Mouse (Mus musculus) stomach, postnatal 0 days (tissue): ENCODE results near the gene Vmn1r213. TPM values are rescaled to one million over a fixed set of nuclear protein-coding genes. Genes with fewer than 3 reads are reported as not detected.

Source experiments
- ATAC-seq: fragments of 200-750 bp; cut with Nextera tagmentation; 2 replicates; pipeline ENCODE4 v1.8.0; 2017; ENCODE audit not compliant: low FRiP score, low TSS enrichment
- DNase-seq: peaks from one replicate; pipeline ENCODE4 v3.0.0-alpha.2; 2016; ENCODE audit warnings: low spot score
- H3K27ac ChIP-seq: fragments of 300-500 bp; sonication (generic); replicated peaks from 2 replicates; pipeline ENCODE4 v1.5.1; 2014; ENCODE audit warnings: mild to moderate bottlenecking, control low read depth
- H3K27me3 ChIP-seq: fragments of 300-500 bp; sonication (generic); 2 replicates; pipeline ENCODE4 v1.6.1; 2014; ENCODE audit warnings: low read length; ENCODE audit not compliant: control insufficient read depth, insufficient read depth
- H3K36me3 ChIP-seq: fragments of 300-500 bp; sonication (generic); 2 replicates; pipeline ENCODE4 v1.6.1; 2014; ENCODE audit warnings: low read length, mixed read lengths; ENCODE audit not compliant: control insufficient read depth, insufficient read depth
- H3K4me1 ChIP-seq: fragments of 300-500 bp; sonication (generic); replicated peaks from 2 replicates; pipeline ENCODE4 v1.6.1; 2014; ENCODE audit warnings: antibody characterized with exemption; ENCODE audit not compliant: control insufficient read depth, insufficient read depth
- H3K4me2 ChIP-seq: fragments of 300-500 bp; sonication (generic); replicated peaks from 2 replicates; pipeline ENCODE4 v1.6.1; 2014; ENCODE audit warnings: low read depth, mild to moderate bottlenecking, control low read depth, moderate library complexity
- H3K4me3 ChIP-seq: fragments of 300-500 bp; sonication (generic); 2 replicates; pipeline ENCODE4 v1.5.1; 2014; ENCODE audit warnings: low read depth, low read length, control low read depth
- H3K9ac ChIP-seq: fragments of 300-500 bp; sonication (generic); 2 replicates; pipeline ENCODE4 v1.6.1; 2014; ENCODE audit warnings: mild to moderate bottlenecking, low read length, control low read depth, mixed read lengths
- H3K9me3 ChIP-seq: fragments of 300-500 bp; sonication (generic); 2 replicates; pipeline ENCODE4 v1.6.1; 2016; ENCODE audit warnings: low read length; ENCODE audit not compliant: control insufficient read depth
- CTCF ChIP-seq: IDR thresholded peaks from 2 replicates; pipeline ENCODE4 v1.5.1; 2016; ENCODE audit warnings: antibody characterized with exemption, low read depth, mild to moderate bottlenecking, moderate library complexity
- EP300 ChIP-seq: optimal IDR thresholded peaks from 2 replicates; pipeline ENCODE3; 2016; ENCODE audit warnings: antibody characterized with exemption
- WGBS: fragments of 180-500 bp; shearing (Covaris S2); extraction: QIAGEN DNeasy Blood & Tissue Kit; methylation state at CpG from one replicate; pipeline ENCODE4 v1.1.7; 2014; 5-methylcytosine and 5-hydroxymethylcytosine counted together
- polyA plus RNA-seq: library from polyadenylated mRNA; unstranded; fragments of >200 nt; fragmentation: Nextera tagmentation; extraction: Ambion mirVana; gene quantifications from 2 replicates; pipeline ENCODE4 v1.2.1, GENCODE M21; 2015

Gene Vmn1r213
- not detected in 2 replicates for polyA plus RNA-seq

DNA sequence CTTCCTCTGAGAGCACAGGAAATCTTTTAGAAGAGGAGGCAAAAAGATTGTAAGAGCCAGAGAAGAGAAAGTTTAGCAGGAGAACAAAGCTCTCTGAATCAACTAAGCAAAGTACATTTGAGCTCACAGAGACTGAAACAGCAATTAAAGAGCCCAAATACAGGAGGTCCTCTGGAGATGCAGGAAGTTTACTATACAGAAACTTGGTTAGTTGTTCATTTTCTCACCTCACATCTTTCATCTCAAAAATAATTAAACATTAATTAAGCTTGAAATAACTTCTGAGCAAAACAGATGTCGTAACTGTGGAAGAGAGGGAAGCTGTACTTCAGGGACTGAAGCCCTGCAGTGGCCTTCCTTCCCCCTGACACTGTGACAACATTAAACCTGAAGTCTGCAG is at the start of gene Vmn1r213:
Vmn1r213 (plus strand) TSS at position 301 of the 400 bp plus-strand sequence.
- WGBS, result 74% methylated on average over 1 of the region's 1 CpGs
- ATAC-seq (no peak), DNase-seq (no peak)
- H3K4me3 ChIP-seq, result no peak within 1 kb of the TSS
- no peak within 1 kb of the TSS for H3K27ac ChIP-seq
- H3K36me3 ChIP-seq, result no peaks in the 10 kb centered on the region
- no peak for TF ChIP-seq EP300
- no peak for TF ChIP-seq CTCF
- H3K4me1 ChIP-seq, result no peaks in the 10 kb centered on the region
- no peaks in the 10 kb centered on the region for H3K9me3 ChIP-seq
- no peaks in the 10 kb centered on the region for H3K27me3 ChIP-seq
- no peak within 1 kb of the TSS for H3K4me2 ChIP-seq
- H3K9ac ChIP-seq, result no peak within 1 kb of the TSS

GRCm38 (mm10) chr13:22990214-22990891 is 17.1 kb upstream of the Vmn1r213 start:
- DNase-seq, result no peak
- H3K9me3 ChIP-seq, result no peaks in the 10 kb centered on the region

GRCm38 (mm10) chr13:22992178-22992700 is 15.2 kb upstream of the Vmn1r213 start:
- 24% methylated on average over 1 of the region's 1 CpGs for WGBS
- Histone ChIP-seq H3K9ac (no peak overlapping the region), H3K4me3 (no peak overlapping the region), H3K9me3 (no peaks in the 10 kb centered on the region), H3K27ac (no peak overlapping the region), H3K36me3 (no peaks in the 10 kb centered on the region), H3K4me1 (no peaks in the 10 kb centered on the region), H3K4me2 (no peak overlapping the region), H3K27me3 (no peaks in the 10 kb centered on the region)
- DNase-seq (no peak), ATAC-seq (no peak)
- TF ChIP-seq EP300 (no peak), CTCF (no peak)

More at GRCm38 (mm10) chr13:22990214-22990891, 17.1 kb upstream of the Vmn1r213 start:
- H3K4me3 ChIP-seq, result no peak overlapping the region
- no peaks in the 10 kb centered on the region for H3K4me1 ChIP-seq
- no peaks in the 10 kb centered on the region for H3K27me3 ChIP-seq
- TF ChIP-seq CTCF, result no peak
- TF ChIP-seq EP300, result no peak
- ATAC-seq, result no peak
- no peak overlapping the region for H3K27ac ChIP-seq
- no peak overlapping the region for H3K4me2 ChIP-seq
- WGBS, result 84% methylated on average over 11 of the region's 11 CpGs
- H3K9ac ChIP-seq, result no peak overlapping the region
- no peaks in the 10 kb centered on the region for H3K36me3 ChIP-seq

DNA sequence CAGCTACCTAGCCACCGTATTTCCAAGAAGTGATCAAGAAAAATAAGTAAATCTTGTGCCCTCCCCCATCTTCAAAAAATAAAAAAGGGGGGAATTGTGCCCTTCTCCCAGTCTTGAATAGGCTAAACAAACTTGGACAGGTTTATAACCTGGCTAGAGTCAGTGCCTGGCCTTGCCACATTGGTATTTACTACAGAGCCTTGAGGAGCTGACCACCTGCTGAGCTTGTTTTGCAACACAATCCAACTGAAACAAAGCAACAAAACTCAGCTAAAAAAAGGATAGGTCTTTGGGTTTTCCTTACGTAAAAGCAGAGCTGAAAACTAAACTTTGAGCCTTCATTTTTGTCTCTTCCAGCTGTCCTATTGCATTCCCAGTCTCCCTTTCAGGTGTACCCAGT is 14.7 kb upstream of the Vmn1r213 start:
- Histone ChIP-seq H3K36me3 (no peaks in the 10 kb centered on the region), H3K9me3 (no peaks in the 10 kb centered on the region), H3K27me3 (no peaks in the 10 kb centered on the region), H3K9ac (no peak overlapping the region), H3K4me1 (no peaks in the 10 kb centered on the region), H3K4me2 (no peak overlapping the region), H3K4me3 (no peak overlapping the region), H3K27ac (no peak overlapping the region)
- ATAC-seq (no peak), DNase-seq (no peak)
- TF ChIP-seq EP300, result no peak
- no peak for TF ChIP-seq CTCF
- WGBS, result 61% methylated on average over 2 of the region's 2 CpGs

DNA sequence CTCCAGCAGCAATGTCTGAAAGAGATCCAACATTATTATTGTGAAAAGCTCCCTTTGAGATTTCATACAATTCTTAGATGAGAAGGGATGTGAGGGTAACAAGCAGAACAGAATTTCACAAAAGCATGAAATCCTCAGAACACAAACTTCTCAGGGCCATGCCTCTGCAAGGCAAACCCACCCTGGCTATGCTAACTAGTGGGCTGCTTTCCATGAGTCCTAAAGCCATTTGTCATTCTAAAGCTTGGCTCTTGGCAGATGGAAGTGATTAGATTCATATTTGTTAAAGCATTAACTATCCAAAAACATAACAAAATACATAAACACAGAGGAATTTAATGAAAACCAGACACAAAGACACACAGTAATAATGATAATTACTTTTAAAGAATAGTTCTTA is 10.7 kb downstream of the Vmn1r213 start:
- no peaks in the 10 kb centered on the region for H3K4me1 ChIP-seq
- DNase-seq (no peak), ATAC-seq (no peak)
- H3K9me3 ChIP-seq, result no peaks in the 10 kb centered on the region
- H3K4me3 ChIP-seq, result no peak overlapping the region
- no peak overlapping the region for H3K4me2 ChIP-seq
- no peak for TF ChIP-seq CTCF
- TF ChIP-seq EP300, result no peak
- H3K27me3 ChIP-seq, result no peaks in the 10 kb centered on the region
- H3K27ac ChIP-seq, result no peak overlapping the region
- H3K36me3 ChIP-seq, result no peaks in the 10 kb centered on the region
- no peak overlapping the region for H3K9ac ChIP-seq

GRCm38 (mm10) chr13:23024812-23025211 is 17.4 kb downstream of the Vmn1r213 start:
- DNase-seq, result no peak

More at GRCm38 (mm10) chr13:23024812-23025211, 17.4 kb downstream of the Vmn1r213 start:
- H3K4me3 ChIP-seq, result no peak overlapping the region
- H3K36me3 ChIP-seq, result no peaks in the 10 kb centered on the region
- no peaks in the 10 kb centered on the region for H3K9me3 ChIP-seq
- no peaks in the 10 kb centered on the region for H3K4me1 ChIP-seq
- H3K4me2 ChIP-seq, result no peak overlapping the region
- ATAC-seq, result no peak
- TF ChIP-seq CTCF, result no peak
- TF ChIP-seq EP300, result no peak
- H3K9ac ChIP-seq, result no peak overlapping the region
- no peak overlapping the region for H3K27ac ChIP-seq
- H3K27me3 ChIP-seq, result no peaks in the 10 kb centered on the region
